Mouse (Mus musculus): Measurements from ENCODE around the gene Mrpl19. TPM values are rescaled to one million over a fixed set of nuclear protein-coding genes. Genes with fewer than 3 reads are reported as not detected.

Mrpl19 gene
- total RNA-seq (2021): 10 to 100 TPM; 25.8 to 33.0 TPM

- peak; percentile 94 to 97 for DNase-seq (ENCODE audit: low spot score in 2 of 2)
- intact Hi-C loops (cut with DNase I): loop anchor here (5.0 kb wide), 1 partner anchor 742 kb away; the partner anchor contains the start of gene Pole4
These were observed at the start of gene Mrpl19 for GRCm38 (mm10) chr6:81965296-81966067. Gene Mrpl19 (minus strand): TSS chr6:81965958.

- DNase-seq (ENCODE audit: low spot score in 2 of 2): no peak
- intact Hi-C loops (cut with DNase I): no loop called here
These were observed 46.6 kb upstream of the Mrpl19 start for GRCm38 (mm10) chr6:82012392-82012791.

GRCm38 (mm10) chr6:81990049-81990810 lies 24.5 kb upstream of the Mrpl19 start:
- intact Hi-C loops (cut with DNase I): loop anchor here (1.0 kb wide), 1 partner anchor 51 kb away; the partner anchor contains the start of gene Eva1a
- DNase-seq (ENCODE audit: low spot score in 2 of 2): peak in 1 of 2 experiments; percentile 57

GRCm38 (mm10) chr6:81988341-81988740 lies 22.6 kb upstream of the Mrpl19 start:
- intact Hi-C loops (cut with DNase I): no loop called here
- DNase-seq (ENCODE audit: low spot score in 2 of 2): no peak

GRCm38 (mm10) chr6:81987580-81987979 lies 21.8 kb upstream of the Mrpl19 start:
- DNase-seq (ENCODE audit: low spot score in 2 of 2): peak; percentile 45 to 48
- intact Hi-C loops (cut with DNase I): loop anchor here (1.0 to 2.0 kb wide), 3 partner anchors 55 to 615 kb away; no protein-coding TSS in a partner anchor

GRCm38 (mm10) chr6:81987010-81987409 lies 21.3 kb upstream of the Mrpl19 start:
- intact Hi-C loops (cut with DNase I): loop anchor here (1.0 to 2.0 kb wide), 3 partner anchors 56 to 616 kb away; no protein-coding TSS in a partner anchor
- DNase-seq (ENCODE audit: low spot score in 2 of 2): peak; percentile 79

GRCm38 (mm10) chr6:81986599-81986998 lies 20.8 kb upstream of the Mrpl19 start:
- no peak for DNase-seq (ENCODE audit: low spot score in 2 of 2)
- intact Hi-C loops (cut with DNase I): loop anchor here (2.0 kb wide), 2 partner anchors 56 to 616 kb away; no protein-coding TSS in a partner anchor

- intact Hi-C loops (cut with DNase I): loop anchor here (2.0 kb wide), 2 partner anchors 57 to 617 kb away; no protein-coding TSS in a partner anchor
- DNase-seq (ENCODE audit: low spot score in 2 of 2): no peak
These were observed 20.4 kb upstream of the Mrpl19 start for GRCm38 (mm10) chr6:81986171-81986570.

- DNase-seq (ENCODE audit: low spot score in 2 of 2): no peak
These were observed 13.5 kb upstream of the Mrpl19 start for GRCm38 (mm10) chr6:81979286-81979685.

GRCm38 (mm10) chr6:81975971-81976621 lies 10.3 kb upstream of the Mrpl19 start:
- intact Hi-C loops (cut with DNase I): loop anchor here (1.0 to 2.0 kb wide), 2 partner anchors 143 to 726 kb away; no protein-coding TSS in a partner anchor
- DNase-seq (ENCODE audit: low spot score in 2 of 2): peak; percentile 81 to 85

More at GRCm38 (mm10) chr6:81979286-81979685, 13.5 kb upstream of the Mrpl19 start:
- intact Hi-C loops (cut with DNase I): no loop called here

- DNase-seq (ENCODE audit: low spot score in 2 of 2): no peak
- intact Hi-C loops (cut with DNase I): no loop called here
These were observed 6.8 kb upstream of the Mrpl19 start for GRCm38 (mm10) chr6:81972595-81972994.

- DNase-seq (ENCODE audit: low spot score in 2 of 2): no peak
- intact Hi-C loops (cut with DNase I): no loop called here
These were observed 5.4 kb upstream of the Mrpl19 start for GRCm38 (mm10) chr6:81971196-81971595.

GRCm38 (mm10) chr6:81966068-81966544 lies 348 bp upstream of the Mrpl19 start:
- intact Hi-C loops (cut with DNase I): loop anchor here (5.0 kb wide), 1 partner anchor 741 kb away; the partner anchor contains the start of gene Pole4
- DNase-seq (ENCODE audit: low spot score in 2 of 2): no peak

- intact Hi-C loops (cut with DNase I): no loop called here
- DNase-seq (ENCODE audit: low spot score in 2 of 2): no peak
These were observed 5.5 kb downstream of the Mrpl19 start for GRCm38 (mm10) chr6:81960284-81960683.

- intact Hi-C loops (cut with DNase I): no loop called here
These were observed 5.9 kb downstream of the Mrpl19 start for GRCm38 (mm10) chr6:81959866-81960265.

GRCm38 (mm10) chr6:81957992-81958391 lies 7.8 kb downstream of the Mrpl19 start:
- intact Hi-C loops (cut with DNase I): no loop called here
- no peak for DNase-seq (ENCODE audit: low spot score in 2 of 2)

More at GRCm38 (mm10) chr6:81959866-81960265, 5.9 kb downstream of the Mrpl19 start:
- no peak for DNase-seq (ENCODE audit: low spot score in 2 of 2)

- no peak for DNase-seq (ENCODE audit: low spot score in 2 of 2)
- intact Hi-C loops (cut with DNase I): no loop called here
These were observed 9.4 kb downstream of the Mrpl19 start for GRCm38 (mm10) chr6:81956399-81956798.

- intact Hi-C loops (cut with DNase I): no loop called here
- DNase-seq (ENCODE audit: low spot score in 2 of 2): no peak
These were observed 10.6 kb downstream of the Mrpl19 start for GRCm38 (mm10) chr6:81955133-81955532.

- intact Hi-C loops (cut with DNase I): no loop called here
- no peak for DNase-seq (ENCODE audit: low spot score in 2 of 2)
These were observed 18.9 kb downstream of the Mrpl19 start for GRCm38 (mm10) chr6:81946906-81947305.
